In genomic region chr11:79036324-79036723, GRCm38 (mm10) we compare ENCODE assay signal across 28 mouse cellular contexts. TPM values are rescaled to one million over a fixed set of nuclear protein-coding genes. Genes with fewer than 3 reads are reported as not detected.
DNase-seq lines count a peak whose midpoint lies in the region; ATAC-seq and TF ChIP-seq lines count a peak whose summit lies in the region.
"Had no signal": no experiment of that assay in that cellular context is flagged by ENCODE, and none has a peak within 500 bp of the region (broad histone marks: within the 10 kb centered on the region; RNA-seq: fewer than 3 reads in every experiment).

No protein-coding gene starts in this region.

- no peak overlapping the region for H3K27ac ChIP-seq in forebrain, embryonic 14.5 days (ENCODE audit: low read depth, low read length)
- no peak overlapping the region for H3K27ac ChIP-seq in forebrain, embryonic 15.5 days (replicated peaks)
- H3K27ac ChIP-seq in limb, embryonic 14.5 days (replicated peaks; ENCODE audit: low read depth, low read length), result no peak overlapping the region
- H3K27ac ChIP-seq in limb, embryonic 10.5 days, result no peak overlapping the region
- H3K27ac ChIP-seq: embryonic facial prominence, embryonic 12.5 days; hindbrain, embryonic 13.5 days; left cerebral cortex, adult 2 months; limb, embryonic 13.5 days; liver, embryonic 12.5 days; midbrain, embryonic 15.5 days; stomach, embryonic 15.5 days had no signal

- H3K27me3 ChIP-seq in forebrain, embryonic 14.5 days (replicated peaks; ENCODE audit: control insufficient read depth, insufficient read depth, low read length), result no peaks in the 10 kb centered on the region
- H3K27me3 ChIP-seq in forebrain, embryonic 15.5 days, result no peaks in the 10 kb centered on the region
- no peaks in the 10 kb centered on the region for H3K27me3 ChIP-seq in limb, embryonic 14.5 days (ENCODE audit: control insufficient read depth, insufficient read depth, low read length)
- no peaks in the 10 kb centered on the region for H3K27me3 ChIP-seq in limb, embryonic 10.5 days (ENCODE audit: low read depth, poor library complexity, severe bottlenecking)
- no peaks in the 10 kb centered on the region for H3K27me3 ChIP-seq in E14TG2a.4 (ENCODE audit: insufficient read depth, low read length)
- H3K27me3 ChIP-seq: embryonic facial prominence, embryonic 12.5 days; hindbrain, embryonic 13.5 days; limb, embryonic 13.5 days; midbrain, embryonic 15.5 days; stomach, embryonic 15.5 days had no signal

- ATAC-seq in forebrain, embryonic 14.5 days, result no peak
- ATAC-seq in forebrain, embryonic 15.5 days (replicated peaks), result no peak
- 0 out of 2 replicates have a peak, but pooled peaks have one; percentile 20 for ATAC-seq in limb, embryonic 14.5 days (ENCODE audit: low FRiP score, low read depth)
- no peak for ATAC-seq in cerebellum, adult (ENCODE audit: insufficient number of reproducible peaks, low FRiP score, low TSS enrichment)
- ATAC-seq: activated CD4-positive, CD25-positive, alpha-beta regulatory T cell, adult 4 months; inflammation-experienced regulatory T-cells, adult 6 months; liver, embryonic 12.5 days; liver, postnatal 0 days; midbrain, embryonic 15.5 days had no signal

- DNase-seq in forebrain, embryonic 14.5 days (ENCODE audit: low spot score), result peak; percentile 34
- no peak for DNase-seq in limb, embryonic 14.5 days (ENCODE audit: low spot score)
- DNase-seq in limb, embryonic 10.5 days (ENCODE audit: low spot score), result no peak
- DNase-seq in adrenal gland, postnatal 14 days, result peak; percentile 49
- no peak for DNase-seq in embryo, embryonic 10 days (ENCODE audit: low spot score)
- DNase-seq: B cell, adult 2 months; cerebellum, adult 2 months; cerebellum, postnatal 14 days; gastrocnemius, postnatal 10 days; kidney, adult 11 months; kidney, postnatal 14 days; liver, postnatal 0 days; lung, postnatal 36 days; retina, postnatal 1 day; right cerebral cortex, postnatal 25 days; thymus, postnatal 14 days had no signal

- H3K4me2 ChIP-seq in forebrain, embryonic 14.5 days (ENCODE audit: low read length), result no peak overlapping the region
- no peak overlapping the region for H3K4me2 ChIP-seq in forebrain, embryonic 15.5 days (replicated peaks)
- no peak overlapping the region for H3K4me2 ChIP-seq in limb, embryonic 14.5 days (replicated peaks; ENCODE audit: low read depth, low read length, severe bottlenecking)
- H3K4me2 ChIP-seq: embryonic facial prominence, embryonic 12.5 days; hindbrain, embryonic 13.5 days; limb, embryonic 13.5 days; liver, embryonic 12.5 days; midbrain, embryonic 15.5 days; stomach, embryonic 15.5 days had no signal

- no peak for TF ChIP-seq POLR2A in limb, embryonic 14.5 days (IDR thresholded peaks at IDR 0.05; ENCODE audit: borderline replicate concordance, extremely low read depth, insufficient read depth, insufficient read length)

- H3K4me3 ChIP-seq in forebrain, embryonic 14.5 days (ENCODE audit: low read depth, low read length), result no peak overlapping the region
- H3K4me3 ChIP-seq in forebrain, embryonic 15.5 days, result no peak overlapping the region
- H3K4me3 ChIP-seq in limb, embryonic 14.5 days (replicated peaks; ENCODE audit: low read length), result no peak overlapping the region
- H3K4me3 ChIP-seq in limb, embryonic 10.5 days, result no peak overlapping the region
- H3K4me3 ChIP-seq in E14TG2a.4 (replicated peaks; ENCODE audit: low read length), result peak overlapping the region; percentile 43
- H3K4me3 ChIP-seq: embryonic facial prominence, embryonic 12.5 days; hindbrain, embryonic 13.5 days; left cerebral cortex, adult 2 months; limb, embryonic 13.5 days; liver, embryonic 12.5 days; midbrain, embryonic 15.5 days; stomach, embryonic 15.5 days had no signal

- WGBS in forebrain, embryonic 14.5 days, result 51% methylated on average over 13 of the region's 13 CpGs
- 60% methylated on average over 13 of the region's 13 CpGs for WGBS in forebrain, embryonic 15.5 days
- WGBS in limb, embryonic 14.5 days, result 87% methylated on average over 13 of the region's 13 CpGs
- WGBS in limb, embryonic 10.5 days, result 87% methylated on average over 13 of the region's 13 CpGs

- H3K9ac ChIP-seq in forebrain, embryonic 14.5 days (ENCODE audit: low read length), result no peak overlapping the region; the same call in 1 of the 2 replicates
- no peak overlapping the region for H3K9ac ChIP-seq in forebrain, embryonic 15.5 days (replicated peaks)
- no peak overlapping the region for H3K9ac ChIP-seq in limb, embryonic 14.5 days (ENCODE audit: low read depth, low read length, severe bottlenecking)
- H3K9ac ChIP-seq: embryonic facial prominence, embryonic 12.5 days; hindbrain, embryonic 13.5 days; liver, embryonic 12.5 days; liver, postnatal 0 days; midbrain, embryonic 15.5 days; stomach, embryonic 15.5 days had no signal

- no peaks in the 10 kb centered on the region for H3K9me3 ChIP-seq in forebrain, embryonic 14.5 days (replicated peaks; ENCODE audit: control insufficient read depth, low read length)
- H3K9me3 ChIP-seq in forebrain, embryonic 15.5 days, result no peaks in the 10 kb centered on the region
- H3K9me3 ChIP-seq in limb, embryonic 14.5 days (ENCODE audit: control insufficient read depth, low read length), result no peaks in the 10 kb centered on the region
- no peaks in the 10 kb centered on the region for H3K9me3 ChIP-seq in limb, embryonic 10.5 days (replicated peaks)
- no peaks in the 10 kb centered on the region for H3K9me3 ChIP-seq in E14TG2a.4 (ENCODE audit: low read length)
- H3K9me3 ChIP-seq: embryonic facial prominence, embryonic 12.5 days; hindbrain, embryonic 13.5 days; limb, embryonic 13.5 days; liver, embryonic 12.5 days; midbrain, embryonic 15.5 days; stomach, embryonic 15.5 days had no signal

- peaks cover 5% of the 10 kb centered on the region; the same call in 1 of the 2 replicates for H3K4me1 ChIP-seq in forebrain, embryonic 14.5 days (ENCODE audit: control insufficient read depth, insufficient read depth, low read length)
- peaks cover 12% of the 10 kb centered on the region; the same call in 1 of the 2 replicates for H3K4me1 ChIP-seq in forebrain, embryonic 15.5 days
- H3K4me1 ChIP-seq in limb, embryonic 14.5 days (ENCODE audit: control insufficient read depth, insufficient read depth, low read length), result 0 out of 2 replicates have a peak, but pooled peaks cover 4% of the 10 kb centered on the region
- peaks cover 12% of the 10 kb centered on the region for H3K4me1 ChIP-seq in limb, embryonic 10.5 days
- peaks cover 21% of the 10 kb centered on the region for H3K4me1 ChIP-seq in E14TG2a.4 (replicated peaks; ENCODE audit: low read depth, low read length)

- 0 out of 2 replicates have a peak, but pooled peaks cover 5% of the 10 kb centered on the region for H3K36me3 ChIP-seq in forebrain, embryonic 14.5 days (ENCODE audit: control insufficient read depth, insufficient read depth, low read length)
- H3K36me3 ChIP-seq in forebrain, embryonic 15.5 days, result peaks cover 10% of the 10 kb centered on the region; the same call in 1 of the 2 replicates
- H3K36me3 ChIP-seq in limb, embryonic 14.5 days (ENCODE audit: control insufficient read depth, insufficient read depth, low read length), result peaks cover 16% of the 10 kb centered on the region
- peaks cover 7% of the 10 kb centered on the region; the same call in 1 of the 2 replicates for H3K36me3 ChIP-seq in limb, embryonic 10.5 days
- H3K36me3 ChIP-seq in E14TG2a.4 (ENCODE audit: insufficient read depth, low read length), result peaks cover 19% of the 10 kb centered on the region
- H3K36me3 ChIP-seq: midbrain, embryonic 15.5 days; stomach, embryonic 15.5 days had no signal

- no peak for TF ChIP-seq CTCF in E14TG2a.4 (conservative IDR thresholded peaks at IDR 0.05; ENCODE audit: low read length)

RNA-seq across cellular contexts. Expression of gene Lgals9, which starts 51.6 kb away (rescaled TPM):
- 8.6 and 8.7 TPM in 2 replicates for polyA plus RNA-seq in forebrain, embryonic 14.5 days (2014; fragmentation: Nextera tagmentation; extraction: Ambion mirVana)
- polyA plus RNA-seq in forebrain, embryonic 15.5 days (2015; fragmentation: Nextera tagmentation; extraction: Ambion mirVana), result 7.2 and 7.8 TPM in 2 replicates
- polyA plus RNA-seq in limb, embryonic 14.5 days (2012; rRNA removed), result 29.7 and 31.3 TPM in 2 replicates
- 35.4 and 36.2 TPM in 2 replicates for polyA plus RNA-seq in limb, embryonic 14.5 days (2014; fragmentation: Nextera tagmentation; extraction: Ambion mirVana)
- 1.0 and 1.8 TPM in 2 replicates for polyA plus RNA-seq in limb, embryonic 10.5 days (2016; fragmentation: Nextera tagmentation; extraction: Ambion mirVana)
- total RNA-seq in adrenal gland, postnatal 14 days (2021), result 39.8 and 79.2 TPM in 2 replicates

Comparison
In these comparisons a context has a peak if more than half of its experiments do, and no peak if none do; other contexts are left out.
1. DNase-seq: peak in forebrain, embryonic 14.5 days (single experiment) and adrenal gland, postnatal 14 days (single experiment); none in limb, embryonic 14.5 days (single experiment), limb, embryonic 10.5 days (single experiment) and embryo, embryonic 10 days (single experiment).